Comparison of ENCODE assay signal across 26 mouse cellular contexts in the genomic region with DNA sequence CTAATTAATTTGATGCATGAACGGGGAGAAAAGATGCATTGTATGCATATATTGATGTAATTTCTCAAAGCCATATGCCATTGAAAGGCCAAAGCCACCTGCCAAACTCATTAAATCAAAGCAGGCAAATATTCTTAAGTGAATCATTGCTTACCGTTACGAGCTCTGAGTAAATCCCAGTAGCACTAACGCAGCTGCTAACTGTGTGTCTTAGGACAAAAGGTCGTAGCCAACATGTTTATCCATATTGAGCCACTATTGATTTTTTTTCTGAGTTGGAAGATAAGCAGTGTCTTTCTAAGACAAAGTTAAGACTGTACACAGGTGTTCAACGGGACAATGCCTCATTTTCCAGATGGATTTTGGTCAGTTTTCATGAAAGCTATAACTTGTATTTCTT.
DNase-seq lines count a peak whose midpoint lies in the region; ATAC-seq and TF ChIP-seq lines count a peak whose summit lies in the region.
"Had no signal": no experiment of that assay in that cellular context is flagged by ENCODE, and none has a peak within 500 bp of the region (broad histone marks: within the 10 kb centered on the region; RNA-seq: fewer than 3 reads in every experiment).

No protein-coding gene starts in this region.

- H3K79me2 ChIP-seq in liver, adult 2 months (ENCODE audit: control insufficient read depth, insufficient read depth, low read length), result no peaks in the 10 kb centered on the region
- no peaks in the 10 kb centered on the region for H3K79me2 ChIP-seq in CH12.LX (replicated peaks; ENCODE audit: control insufficient read depth, extremely low read depth, insufficient read depth, poor library complexity, severe bottlenecking)

- TF ChIP-seq RAD21 in CH12.LX (IDR thresholded peaks at IDR 0.05; ENCODE audit: low read depth, low read length), result no peak

- no peak for ATAC-seq in liver, postnatal 0 days
- ATAC-seq: CD4-positive, CD25-positive, alpha-beta regulatory T cell, adult 4 months; forebrain, embryonic 15.5 days; hindbrain, embryonic 16.5 days; Patski had no signal

- no peak for TF ChIP-seq CTCF in liver, adult 2 months (IDR thresholded peaks at IDR 0.05; ENCODE audit: low read depth, low read length)
- no peak for TF ChIP-seq CTCF in liver, postnatal 0 days (IDR thresholded peaks at IDR 0.05; ENCODE audit: low read depth)
- TF ChIP-seq CTCF in CH12.LX (conservative IDR thresholded peaks at IDR 0.05 in 1 of 2, IDR thresholded peaks at IDR 0.05 in 1 of 2; ENCODE audit: low read depth in 2 of 2, low read length in 2 of 2), result no peak

- no peaks in the 10 kb centered on the region for H3K27me3 ChIP-seq in liver, adult 2 months (ENCODE audit: control insufficient read depth, insufficient read depth, low read length)
- H3K27me3 ChIP-seq in liver, postnatal 0 days (ENCODE audit: insufficient read depth, low read length), result no peaks in the 10 kb centered on the region
- H3K27me3 ChIP-seq in CH12.LX (replicated peaks), result no peaks in the 10 kb centered on the region
- H3K27me3 ChIP-seq: embryonic facial prominence, embryonic 12.5 days; forebrain, embryonic 12.5 days; forebrain, embryonic 15.5 days; heart, embryonic 12.5 days; heart, embryonic 15.5 days; hindbrain, embryonic 13.5 days; Patski had no signal

- dilution Hi-C loops in CH12.LX (cut with MboI; ENCODE audit: extremely low pct_ligation_motif_present, extremely low pct_unique_long_range_greater_than_20kb, low sequenced_read_pairs), result no loop called here

- no peak overlapping the region for H3K4me3 ChIP-seq in liver, adult 2 months (ENCODE audit: insufficient read depth, low read depth, low read length)
- H3K4me3 ChIP-seq in liver, postnatal 0 days (ENCODE audit: low read depth, low read length), result no peak overlapping the region
- H3K4me3 ChIP-seq in CH12.LX (replicated peaks in 1 of 3; ENCODE audit: low read depth in 2 of 3, low read length in 2 of 3, poor library complexity in 1 of 3), result no peak overlapping the region
- H3K4me3 ChIP-seq: embryonic facial prominence, embryonic 12.5 days; erythroblast, embryonic 14.5 days; forebrain, embryonic 12.5 days; forebrain, embryonic 15.5 days; heart, embryonic 12.5 days; heart, embryonic 15.5 days; hindbrain, embryonic 10.5 days; hindbrain, embryonic 13.5 days had no signal

- H3K27ac ChIP-seq in liver, adult 2 months (replicated peaks; ENCODE audit: insufficient read depth, low read depth, low read length), result no peak overlapping the region
- no peak overlapping the region for H3K27ac ChIP-seq in liver, postnatal 0 days (ENCODE audit: low read depth)
- no peak overlapping the region for H3K27ac ChIP-seq in CH12.LX (ENCODE audit: insufficient read depth, low read depth)
- H3K27ac ChIP-seq: embryonic facial prominence, embryonic 12.5 days; forebrain, embryonic 12.5 days; forebrain, embryonic 15.5 days; heart, embryonic 15.5 days; hindbrain, embryonic 10.5 days; hindbrain, embryonic 13.5 days had no signal

- in situ Hi-C loops in CH12.LX (cut with MboI; ENCODE audit: low pct_ligation_motif_present, low pct_unique_long_range_greater_than_20kb, low sequenced_read_pairs), result no loop called here

- H3K4me1 ChIP-seq in liver, adult 2 months (ENCODE audit: control insufficient read depth, insufficient read depth, low read length), result peaks cover 2% of the 10 kb centered on the region
- H3K4me1 ChIP-seq in liver, postnatal 0 days (ENCODE audit: insufficient read depth), result no peaks in the 10 kb centered on the region
- H3K4me1 ChIP-seq in CH12.LX (ENCODE audit: control insufficient read depth in 1 of 2, insufficient read depth in 2 of 2), result peaks cover 9 to 30% of the 10 kb centered on the region in 2 experiments
- H3K4me1 ChIP-seq: embryonic facial prominence, embryonic 12.5 days; forebrain, embryonic 12.5 days; forebrain, embryonic 15.5 days; heart, embryonic 12.5 days; heart, embryonic 15.5 days; hindbrain, embryonic 10.5 days; hindbrain, embryonic 13.5 days had no signal

- TF ChIP-seq POLR2A in liver, adult 2 months (IDR thresholded peaks at IDR 0.05; ENCODE audit: extremely low read depth, insufficient read depth, low read length), result no peak
- TF ChIP-seq POLR2A in CH12.LX (IDR thresholded peaks at IDR 0.05; ENCODE audit: low read depth, low read length), result no peak

- peaks cover 3% of the 10 kb centered on the region; the same call in 1 of the 2 replicates for H3K36me3 ChIP-seq in liver, adult 2 months (ENCODE audit: control insufficient read depth, insufficient read depth, low read length)
- no peaks in the 10 kb centered on the region for H3K36me3 ChIP-seq in liver, postnatal 0 days (replicated peaks; ENCODE audit: insufficient read depth, low read length)
- no peaks in the 10 kb centered on the region for H3K36me3 ChIP-seq in CH12.LX (replicated peaks in 1 of 2; ENCODE audit: control insufficient read depth in 1 of 2, insufficient read depth in 1 of 2, low read length in 1 of 2)
- H3K36me3 ChIP-seq: embryonic facial prominence, embryonic 12.5 days; forebrain, embryonic 12.5 days; forebrain, embryonic 15.5 days; heart, embryonic 12.5 days; heart, embryonic 15.5 days; hindbrain, embryonic 10.5 days; hindbrain, embryonic 13.5 days had no signal

- no peak for TF ChIP-seq EP300 in liver, postnatal 0 days (IDR thresholded peaks at IDR 0.05; ENCODE audit: low read depth)
- no peak for TF ChIP-seq EP300 in CH12.LX (IDR thresholded peaks at IDR 0.05; ENCODE audit: low read length)

- DNase-seq in liver, adult 2 months (ENCODE audit: extremely low read depth, low read depth, low spot score), result peak; percentile 66
- DNase-seq in liver, postnatal 0 days, result no peak
- DNase-seq in CH12.LX (ENCODE audit: extremely low read depth), result no peak
- peak; percentile 62 for DNase-seq in Muller cell, postnatal 12 days (ENCODE audit: inconsistent ontology term)
- peak; percentile 43 for DNase-seq in retina, embryonic 14.5 days (ENCODE audit: low spot score)
- DNase-seq in urinary bladder, postnatal 4 days (ENCODE audit: low spot score in 2 of 2), result no peak
- no peak for DNase-seq in thymus, postnatal 25 days
- DNase-seq: adrenal gland, postnatal 10 days; cerebellum, adult 11 months; cerebellum, adult 2 months; cerebellum, adult 9-11 months; cerebellum, postnatal 25 days; gastrocnemius, postnatal 25 days; heart, postnatal 10 days; heart, postnatal 36 days had no signal

- H3K4me2 ChIP-seq in liver, postnatal 0 days (ENCODE audit: low read depth, low read length), result no peak overlapping the region
- H3K4me2 ChIP-seq in CH12.LX (ENCODE audit: insufficient read depth, low read depth, poor library complexity, severe bottlenecking), result peak overlapping the region; percentile 47; the same call in 1 of the 2 replicates
- H3K4me2 ChIP-seq: embryonic facial prominence, embryonic 12.5 days; forebrain, embryonic 12.5 days; forebrain, embryonic 15.5 days; heart, embryonic 12.5 days; heart, embryonic 15.5 days; hindbrain, embryonic 13.5 days had no signal

- H3K9ac ChIP-seq in liver, adult 2 months (ENCODE audit: low read depth, low read length), result no peak overlapping the region
- H3K9ac ChIP-seq in liver, postnatal 0 days (replicated peaks), result no peak overlapping the region
- no peak overlapping the region; the same call in 1 of the 2 replicates for H3K9ac ChIP-seq in CH12.LX (ENCODE audit: insufficient read depth, low read depth)
- H3K9ac ChIP-seq: embryonic facial prominence, embryonic 12.5 days; forebrain, embryonic 12.5 days; forebrain, embryonic 15.5 days; heart, embryonic 12.5 days; heart, embryonic 15.5 days; hindbrain, embryonic 13.5 days had no signal

- WGBS in liver, adult 2 months, result 23% methylated on average over 6 of the region's 6 CpGs
- WGBS in liver, postnatal 0 days (ENCODE audit: insufficient replicate concordance), result 51% methylated on average over 6 of the region's 6 CpGs

- no peaks in the 10 kb centered on the region for H3K9me3 ChIP-seq in liver, postnatal 0 days (ENCODE audit: low read length)
- H3K9me3 ChIP-seq in CH12.LX (replicated peaks; ENCODE audit: low read length), result no peaks in the 10 kb centered on the region
- H3K9me3 ChIP-seq: embryonic facial prominence, embryonic 12.5 days; forebrain, embryonic 12.5 days; forebrain, embryonic 15.5 days; heart, embryonic 12.5 days; heart, embryonic 15.5 days; hindbrain, embryonic 10.5 days; hindbrain, embryonic 13.5 days had no signal

TF ChIP-seq in CH12.LX, 34 proteins besides CTCF, POLR2A, EP300 and RAD21:
- TF ChIP-seq MAZ (IDR thresholded peaks at IDR 0.05; ENCODE audit: low read depth, low read length) (no peak), BHLHE40 (IDR thresholded peaks at IDR 0.05; ENCODE audit: low read depth, low read length) (no peak), NRF1 (IDR thresholded peaks at IDR 0.05; ENCODE audit: low read depth, low read length) (no peak), ETS1 (conservative IDR thresholded peaks at IDR 0.05; ENCODE audit: low read depth, low read length) (no peak), ZKSCAN1 (IDR thresholded peaks at IDR 0.05; ENCODE audit: borderline replicate concordance, low read depth, low read length) (no peak), KAT2A (IDR thresholded peaks at IDR 0.05; ENCODE audit: insufficient replicate concordance, low read length) (no peak), SMC3 (IDR thresholded peaks at IDR 0.05; ENCODE audit: low read depth, low read length) (no peak), USF2 (conservative IDR thresholded peaks at IDR 0.05; ENCODE audit: low read depth, low read length) (no peak), NELFE (IDR thresholded peaks at IDR 0.05; ENCODE audit: low read depth, low read length) (no peak), MEF2A (IDR thresholded peaks at IDR 0.05; ENCODE audit: borderline replicate concordance, low read depth, low read length) (no peak), TBP (conservative IDR thresholded peaks at IDR 0.05; ENCODE audit: low read depth, low read length) (no peak), GABPA (IDR thresholded peaks at IDR 0.05; ENCODE audit: insufficient replicate concordance, low read depth, low read length) (no peak), CHD2 (IDR thresholded peaks at IDR 0.05; ENCODE audit: low read length) (no peak), ELF1 (IDR thresholded peaks at IDR 0.05; ENCODE audit: low read depth, low read length) (no peak)

Comparison
In these comparisons a context has a peak if more than half of its experiments do, and no peak if none do; other contexts are left out.
1. DNase-seq: peak in liver, adult 2 months (single experiment), Muller cell, postnatal 12 days (single experiment) and retina, embryonic 14.5 days (single experiment); none in liver, postnatal 0 days (single experiment), CH12.LX (single experiment), urinary bladder, postnatal 4 days (0 of 2) and thymus, postnatal 25 days (single experiment).